Mouse (Mus musculus) liver, adult (tissue): ENCODE measurements around the gene Capn11.

Source experiments
- GATA4 ChIP-seq: IDR thresholded peaks from 2 replicates; pipeline ENCODE4 v1.6.1; 2014; ENCODE audit warnings: mild to moderate bottlenecking, low read length; ENCODE audit not compliant: insufficient replicate concordance

Capn11 gene

GRCm38 (mm10) chr17:45585725-45586448 lies 73.2 kb downstream of the Capn11 start:
- TF ChIP-seq GATA4: no peak

- TF ChIP-seq GATA4: peak; percentile 66; the same call in 1 of the 2 replicates
These were observed 74.0 kb downstream of the Capn11 start for GRCm38 (mm10) chr17:45584939-45585678.

DNA sequence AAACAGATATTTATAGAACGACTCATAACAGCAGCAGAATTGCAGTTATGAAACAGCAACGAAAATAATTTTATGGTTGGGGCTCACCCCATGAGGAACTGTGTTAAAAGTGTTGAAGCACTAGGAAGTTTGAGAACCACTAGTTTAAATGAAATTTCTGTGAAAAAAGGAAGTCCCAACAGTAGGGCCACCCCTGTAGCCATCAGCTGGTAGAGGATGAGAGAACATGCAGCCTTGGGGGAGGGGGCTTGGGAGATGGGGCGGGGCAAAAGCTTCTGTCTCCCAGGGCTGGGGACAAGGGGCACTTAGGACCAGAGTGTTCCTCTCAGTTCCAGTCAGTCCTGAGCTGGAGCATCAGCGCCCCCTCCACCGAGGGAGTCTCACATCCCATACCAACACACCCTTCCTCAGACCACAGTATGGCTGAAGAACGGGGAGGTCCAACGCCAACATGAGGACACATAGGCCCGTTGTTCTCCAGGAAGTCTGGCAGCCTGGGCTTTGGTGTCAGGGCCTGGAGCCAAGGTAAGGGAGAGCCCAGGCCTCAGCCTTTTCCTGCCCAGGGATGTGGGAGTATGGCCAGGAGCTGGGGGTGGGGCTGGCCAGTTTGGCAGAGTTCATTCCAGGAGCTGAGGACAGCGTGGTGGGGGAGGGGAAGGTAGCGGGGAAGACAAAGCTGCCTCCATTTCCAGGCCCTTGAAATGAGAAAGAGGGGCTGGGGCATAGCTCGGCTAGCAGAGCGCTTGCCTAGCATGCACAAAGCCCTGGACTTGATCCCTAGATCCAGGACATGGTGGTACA lies 74.8 kb downstream of the Capn11 start:
- TF ChIP-seq GATA4: no peak; the same call in 1 of the 2 replicates

GRCm38 (mm10) chr17:45582715-45583355 lies 76.3 kb downstream of the Capn11 start:
- no peak for TF ChIP-seq GATA4

- no peak for TF ChIP-seq GATA4
These were observed 76.9 kb downstream of the Capn11 start for GRCm38 (mm10) chr17:45582188-45582587.

- TF ChIP-seq GATA4: no peak
These were observed 77.5 kb downstream of the Capn11 start for GRCm38 (mm10) chr17:45581567-45581983.

DNA sequence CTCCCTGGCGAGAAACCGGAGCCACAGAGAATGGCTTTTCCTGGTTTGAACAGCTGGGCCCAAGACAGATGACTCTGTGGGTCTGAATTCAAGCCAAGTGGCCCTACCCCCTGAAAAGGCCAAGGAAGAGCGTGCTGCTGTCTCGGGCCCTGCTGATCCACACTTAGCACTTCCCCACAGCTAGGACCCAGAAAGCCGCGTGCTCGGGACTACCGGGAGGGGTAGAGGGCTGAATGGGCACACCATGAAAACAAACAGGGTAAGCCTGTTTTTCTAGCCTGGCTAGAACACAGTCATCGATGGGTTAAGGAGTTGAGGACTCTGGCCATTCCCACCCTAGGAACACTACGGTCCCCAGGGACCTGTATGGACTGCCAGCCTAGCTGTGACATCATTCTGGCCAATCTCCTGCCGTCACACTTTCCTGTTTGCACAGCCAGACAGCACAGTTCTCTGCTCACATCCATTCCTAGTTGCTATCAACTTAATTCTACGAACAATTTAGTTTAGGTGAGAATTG lies 78.1 kb downstream of the Capn11 start:
- no peak for TF ChIP-seq GATA4
